Mouse (Mus musculus): Measurements from ENCODE around the gene Nudt9.

DNA sequence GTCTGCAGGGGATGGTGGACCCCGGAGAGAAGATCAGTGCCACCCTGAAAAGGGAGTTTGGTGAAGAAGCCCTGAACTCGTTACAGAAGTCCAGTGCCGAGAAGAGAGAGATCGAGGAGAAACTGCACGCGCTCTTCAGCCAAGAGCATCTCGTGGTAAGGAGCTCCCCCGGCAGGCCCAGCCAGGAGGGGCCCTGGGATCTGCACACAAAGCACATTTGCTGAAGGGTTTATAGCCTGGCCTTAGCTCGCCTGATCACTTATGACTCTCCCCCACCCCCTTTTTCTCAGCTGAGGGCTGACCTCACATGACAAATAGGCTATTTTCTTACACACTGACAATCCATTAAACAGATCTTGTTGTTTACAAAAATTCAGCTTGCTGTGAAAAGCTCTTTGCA, 13.5 kb downstream of the Nudt9 start:
- TF ChIP-seq POLR2A (IDR thresholded peaks at IDR 0.05; ENCODE audit: borderline replicate concordance, extremely low read depth, insufficient read depth, insufficient read length, poor library complexity, severe bottlenecking) = no peak
- TF ChIP-seq CTCF (IDR thresholded peaks at IDR 0.05; ENCODE audit: borderline replicate concordance, extremely low read depth, insufficient read depth, insufficient read length) = no peak

Data from brain, embryonic 14.5 days (tissue).